Mouse (Mus musculus) hindbrain, embryonic 13.5 days (tissue): Measurements from ENCODE around the gene Slc44a2. TPM values are rescaled to one million over a fixed set of nuclear protein-coding genes. Genes with fewer than 3 reads are reported as not detected.
"Not testable (repeated sequence)": the region's sequence is repeated elsewhere in the genome, so short reads cannot be mapped to it uniquely, and the experiment has no call there.

ENCODE experiments used
- ATAC-seq: fragments of 200-750 bp; cut with Nextera tagmentation; 2 replicates; pipeline ENCODE4 v1.8.0; 2017; ENCODE audit warnings: moderate TSS enrichment; ENCODE audit not compliant: low FRiP score
- H3K27ac ChIP-seq: fragments of 300-500 bp; sonication (generic); 2 replicates; pipeline ENCODE4 v1.5.1; 2015; ENCODE audit warnings: inconsistent platforms, mild to moderate bottlenecking, moderate library complexity
- H3K27me3 ChIP-seq: fragments of 300-500 bp; sonication (generic); 2 replicates; pipeline ENCODE4 v1.6.1; 2015; ENCODE audit warnings: mild to moderate bottlenecking, inconsistent platforms
- H3K36me3 ChIP-seq: fragments of 300-500 bp; sonication (generic); 2 replicates; pipeline ENCODE4 v1.6.1; 2015; ENCODE audit warnings: mild to moderate bottlenecking, inconsistent platforms
- H3K4me1 ChIP-seq: fragments of 300-500 bp; sonication (generic); replicated peaks from 2 replicates; pipeline ENCODE4 v1.6.1; 2015; ENCODE audit warnings: inconsistent platforms
- H3K4me2 ChIP-seq: fragments of 300-500 bp; sonication (generic); 2 replicates; pipeline ENCODE4 v1.6.1; 2015; ENCODE audit warnings: inconsistent platforms, mild to moderate bottlenecking, moderate library complexity
- H3K4me3 ChIP-seq: fragments of 300-500 bp; sonication (generic); 2 replicates; pipeline ENCODE4 v1.5.1; 2015; ENCODE audit warnings: mild to moderate bottlenecking, inconsistent platforms
- H3K9ac ChIP-seq: fragments of 300-500 bp; sonication (generic); 2 replicates; pipeline ENCODE4 v1.6.1; 2015; ENCODE audit warnings: mild to moderate bottlenecking, inconsistent platforms
- H3K9me3 ChIP-seq: fragments of 300-500 bp; sonication (generic); 2 replicates; pipeline ENCODE4 v1.6.1; 2016; ENCODE audit warnings: inconsistent platforms
- WGBS: fragments of 180-500 bp; shearing (Covaris S2); methylation state at CpG from one replicate; pipeline ENCODE4 v1.1.7; 2015; 5-methylcytosine and 5-hydroxymethylcytosine counted together
- polyA plus RNA-seq: library from polyadenylated mRNA; unstranded; fragments of >200 nt; fragmentation: Nextera tagmentation; extraction: Ambion mirVana; gene quantifications from 2 replicates; pipeline ENCODE4 v1.2.1, GENCODE M21; 2015

Gene Slc44a2
- polyA plus RNA-seq, 1 experiment from 2014 or later: 68.1 TPM

- peak within 1 kb of the TSS; percentile 77 for H3K4me2 ChIP-seq
- H3K27me3 ChIP-seq: no peaks in the 10 kb centered on the region
- H3K4me1 ChIP-seq: peaks cover 44% of the 10 kb centered on the region
- WGBS: 1% methylated on average over 59 of the region's 59 CpGs
- peak; percentile 81 for ATAC-seq
- no peaks in the 10 kb centered on the region for H3K9me3 ChIP-seq
- H3K36me3 ChIP-seq: peaks cover 25% of the 10 kb centered on the region
- peak within 1 kb of the TSS; percentile 90 for H3K27ac ChIP-seq
- peak within 1 kb of the TSS; percentile 79 for H3K9ac ChIP-seq
- H3K4me3 ChIP-seq: peak within 1 kb of the TSS; percentile 68
Measured at GRCm38 (mm10) chr9:21287571-21288402, 32.7 kb upstream of the Slc44a2 start, which contains the start of gene Kri1. Gene Kri1 (minus strand): TSS chr9:21287969.

DNA sequence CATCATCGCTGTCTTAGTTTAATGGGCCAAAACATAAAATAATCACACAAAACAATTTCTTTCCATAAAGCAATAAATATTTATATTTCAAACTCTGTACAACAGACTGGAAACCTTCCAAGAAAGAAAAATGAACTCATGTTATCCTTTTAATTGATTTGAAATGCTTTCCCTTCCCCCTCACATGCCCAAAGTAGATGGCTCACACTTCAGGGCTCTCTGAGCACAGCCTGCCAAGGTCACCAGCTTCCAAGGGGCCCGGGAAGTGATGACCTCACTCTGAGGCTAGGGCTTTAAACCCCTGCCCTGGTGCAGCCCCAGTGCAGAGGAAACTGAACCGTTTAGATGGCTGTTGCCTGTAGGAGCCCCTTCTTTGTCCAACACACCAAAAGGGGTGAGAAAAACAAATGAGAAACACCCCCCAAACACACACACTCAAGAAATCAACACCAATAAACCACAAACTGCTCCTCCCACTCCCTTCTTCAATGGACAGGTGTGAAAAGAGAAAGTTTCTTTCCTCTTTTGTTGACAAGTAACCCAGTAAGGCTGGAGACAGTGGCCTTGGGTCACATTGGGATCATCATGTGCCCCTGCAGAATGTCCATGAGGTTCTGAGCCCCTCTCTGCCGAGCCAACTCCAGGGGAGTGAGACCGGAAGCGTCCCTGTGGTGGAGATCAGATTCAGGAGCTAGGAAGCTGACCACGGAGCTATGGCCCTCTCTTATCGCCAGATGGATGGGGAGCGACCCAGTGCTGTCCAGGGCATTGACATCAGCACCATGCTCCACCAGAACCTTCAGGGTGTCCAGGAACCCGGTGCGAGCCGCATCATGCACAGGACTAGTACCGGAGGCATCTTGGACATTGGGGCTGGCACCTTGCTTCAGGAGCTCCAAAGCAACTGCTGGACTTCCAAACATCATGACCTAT is 31.8 kb upstream of the Slc44a2 start:
- peak overlapping the region; percentile 77 for H3K4me2 ChIP-seq
- H3K27me3 ChIP-seq: no peaks in the 10 kb centered on the region
- peak overlapping the region; percentile 90 for H3K27ac ChIP-seq
- H3K4me3 ChIP-seq: peak overlapping the region; percentile 68
- H3K9ac ChIP-seq: peak overlapping the region; percentile 79; the same call in 1 of the 2 replicates
- 81% methylated on average over 13 of the region's 13 CpGs for WGBS
- H3K36me3 ChIP-seq: peaks cover 21% of the 10 kb centered on the region
- peaks cover 44% of the 10 kb centered on the region for H3K4me1 ChIP-seq
- H3K9me3 ChIP-seq: no peaks in the 10 kb centered on the region
- ATAC-seq: no peak

GRCm38 (mm10) chr9:21289337-21289671 is 31.2 kb upstream of the Slc44a2 start:
- no peak for ATAC-seq
- Histone ChIP-seq H3K4me3 (peak overlapping the region; percentile 68), H3K27ac (0 out of 2 replicates have a peak overlapping the region, but pooled peaks have one; percentile 90), H3K36me3 (peaks cover 15% of the 10 kb centered on the region), H3K4me1 (peaks cover 44% of the 10 kb centered on the region), H3K9ac (no peak overlapping the region), H3K4me2 (peak overlapping the region; percentile 77), H3K9me3 (no peaks in the 10 kb centered on the region), H3K27me3 (no peaks in the 10 kb centered on the region)
- WGBS: 90% methylated on average over 2 of the region's 2 CpGs

GRCm38 (mm10) chr9:21290589-21290988 is 29.9 kb upstream of the Slc44a2 start:
- peak overlapping the region; percentile 88 for H3K27ac ChIP-seq
- peak overlapping the region; percentile 68 for H3K4me3 ChIP-seq
- H3K4me2 ChIP-seq: peak overlapping the region; percentile 77
- H3K27me3 ChIP-seq: no peaks in the 10 kb centered on the region
- ATAC-seq: no peak
- 0 out of 2 replicates have a peak, but pooled peaks cover 3% of the 10 kb centered on the region for H3K36me3 ChIP-seq
- under 1% methylated on average over 20 of the region's 20 CpGs for WGBS
- peak overlapping the region; percentile 86 for H3K9ac ChIP-seq
- no peaks in the 10 kb centered on the region for H3K9me3 ChIP-seq
- H3K4me1 ChIP-seq: peaks cover 38% of the 10 kb centered on the region

GRCm38 (mm10) chr9:21291022-21291787 is 29.3 kb upstream of the Slc44a2 start, which contains the start of gene Cdkn2d:
Gene Cdkn2d (minus strand): TSS chr9:21291407.
- Histone ChIP-seq H3K36me3 (no peaks in the 10 kb centered on the region), H3K27me3 (no peaks in the 10 kb centered on the region), H3K4me3 (peak within 1 kb of the TSS; percentile 68), H3K27ac (peak within 1 kb of the TSS; percentile 88), H3K4me2 (peak within 1 kb of the TSS; percentile 77), H3K9me3 (no peaks in the 10 kb centered on the region), H3K4me1 (peaks cover 38% of the 10 kb centered on the region), H3K9ac (peak within 1 kb of the TSS; percentile 86)
- under 1% methylated on average over 51 of the region's 51 CpGs for WGBS
- ATAC-seq: peak; percentile 95

DNA sequence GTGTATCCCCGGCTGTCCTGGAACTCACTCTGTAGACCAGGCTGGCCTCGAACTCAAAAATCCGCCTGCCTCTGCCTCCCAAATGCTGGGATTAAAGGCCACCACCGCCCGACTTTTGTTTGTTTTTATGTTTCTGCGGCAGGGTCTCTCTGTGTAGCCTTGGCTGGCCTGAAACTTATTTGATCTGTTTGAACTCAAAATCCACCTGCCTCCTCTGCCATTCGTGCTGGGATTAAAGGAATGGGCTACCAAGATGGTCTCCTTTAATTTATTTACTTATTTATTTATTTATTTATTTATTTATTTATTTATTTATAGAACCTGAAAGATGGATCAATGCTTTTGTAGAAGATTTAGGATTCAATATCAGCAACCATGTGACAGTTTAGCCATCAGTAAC is 28.6 kb upstream of the Slc44a2 start:
- not testable (repeated sequence) for H3K9me3 ChIP-seq, ATAC-seq, H3K27me3 ChIP-seq, H3K9ac ChIP-seq, H3K36me3 ChIP-seq
- WGBS: 19% methylated on average over 7 of the region's 7 CpGs
- H3K4me2 ChIP-seq: peak overlapping the region; percentile 77
- peaks cover 31% of the 10 kb centered on the region for H3K4me1 ChIP-seq
- peak overlapping the region; percentile 60; the same call in 1 of the 2 replicates for H3K27ac ChIP-seq
- H3K4me3 ChIP-seq: peak overlapping the region; percentile 68

DNA sequence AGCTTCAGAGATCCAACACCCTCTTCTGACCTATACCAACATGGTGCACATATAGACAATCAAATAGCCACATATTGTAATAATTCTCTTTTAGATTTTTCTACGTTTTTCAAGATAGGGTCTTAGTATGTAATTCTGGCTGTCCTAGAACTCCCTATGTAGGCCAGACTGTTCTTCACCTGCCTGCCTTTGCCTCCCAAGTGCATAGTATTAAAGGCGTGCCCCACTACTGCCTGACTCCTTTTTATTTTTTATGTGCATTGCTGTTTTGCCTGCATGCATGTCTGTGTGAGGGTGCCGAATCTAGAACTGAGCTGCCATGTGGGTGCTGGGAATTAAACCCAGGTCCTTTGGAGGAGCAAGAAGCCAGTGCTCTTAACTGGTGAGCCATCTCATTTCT is 28.2 kb upstream of the Slc44a2 start:
- 93% methylated on average over 3 of the region's 3 CpGs for WGBS

DNA sequence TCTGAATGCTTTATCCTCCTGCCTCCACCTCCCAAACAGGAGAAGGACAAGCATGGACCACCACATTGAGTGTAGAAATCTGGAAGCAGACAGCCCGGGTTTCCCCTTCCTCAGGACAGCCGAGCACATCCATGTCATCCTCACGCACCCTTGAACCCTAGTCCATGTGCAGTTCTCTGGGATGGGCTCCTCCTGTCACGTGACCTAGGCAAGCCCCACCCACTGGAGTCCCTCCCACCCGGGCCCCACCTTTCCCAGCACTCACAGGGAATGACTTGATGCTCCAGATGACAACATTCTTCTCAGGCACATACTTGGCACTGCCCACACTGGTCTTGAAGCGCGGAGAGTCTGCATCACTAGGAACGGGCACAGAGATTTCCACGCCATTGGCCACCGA is 21.5 kb upstream of the Slc44a2 start:
- 87% methylated on average over 10 of the region's 10 CpGs for WGBS
- H3K36me3 ChIP-seq: no peaks in the 10 kb centered on the region
- no peak overlapping the region for H3K4me3 ChIP-seq
- no peaks in the 10 kb centered on the region for H3K4me1 ChIP-seq
- H3K9me3 ChIP-seq: no peaks in the 10 kb centered on the region
- no peak overlapping the region for H3K9ac ChIP-seq
- ATAC-seq: no peak
- H3K4me2 ChIP-seq: no peak overlapping the region
- no peak overlapping the region for H3K27ac ChIP-seq
- no peaks in the 10 kb centered on the region for H3K27me3 ChIP-seq

More for the DNA sequence above, 28.2 kb upstream of the Slc44a2 start:
- no peak overlapping the region for H3K4me3 ChIP-seq
- H3K36me3 ChIP-seq: no peaks in the 10 kb centered on the region
- no peaks in the 10 kb centered on the region for H3K27me3 ChIP-seq
- H3K4me1 ChIP-seq: peaks cover 27% of the 10 kb centered on the region
- no peak overlapping the region for H3K9ac ChIP-seq
- H3K4me2 ChIP-seq: no peak overlapping the region
- ATAC-seq: no peak
- H3K9me3 ChIP-seq: no peaks in the 10 kb centered on the region
- H3K27ac ChIP-seq: no peak overlapping the region

GRCm38 (mm10) chr9:21305065-21305464 is 15.4 kb upstream of the Slc44a2 start:
- H3K4me1 ChIP-seq: no peaks in the 10 kb centered on the region
- ATAC-seq: no peak
- no peaks in the 10 kb centered on the region for H3K36me3 ChIP-seq
- WGBS: 90% methylated on average over 7 of the region's 7 CpGs
- no peaks in the 10 kb centered on the region for H3K9me3 ChIP-seq
- no peak overlapping the region for H3K27ac ChIP-seq
- H3K27me3 ChIP-seq: no peaks in the 10 kb centered on the region; the same call in 1 of the 2 replicates
- no peak overlapping the region for H3K4me3 ChIP-seq
- no peak overlapping the region for H3K9ac ChIP-seq
- no peak overlapping the region for H3K4me2 ChIP-seq

DNA sequence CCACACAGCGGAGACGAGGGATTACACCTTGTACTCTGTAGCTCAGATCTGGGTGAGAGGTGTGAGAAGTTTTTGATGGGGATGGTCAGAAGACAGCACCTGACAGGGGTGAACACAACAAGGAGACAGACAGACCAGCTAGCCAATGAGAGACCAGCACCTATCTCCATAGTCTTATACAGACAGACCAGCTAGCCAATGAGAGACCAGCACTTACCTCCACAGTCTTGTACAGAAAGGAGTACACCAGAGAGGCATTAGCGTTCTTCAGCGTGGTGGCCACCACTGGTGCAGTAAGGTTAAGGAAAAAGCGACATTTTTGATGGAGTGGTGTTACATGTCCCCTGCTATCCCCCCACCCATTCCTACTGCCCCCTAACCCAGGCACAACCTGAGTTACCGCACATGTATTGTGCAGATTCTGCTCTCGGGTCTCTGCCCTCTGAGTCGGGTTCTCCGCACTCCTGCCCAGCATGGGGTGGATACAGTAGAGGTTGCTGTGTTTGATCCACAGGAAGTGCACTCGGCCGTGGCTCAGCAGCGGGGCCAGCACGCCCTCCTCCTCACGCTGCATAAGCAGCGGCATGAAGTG is 11.3 kb upstream of the Slc44a2 start:
- H3K9ac ChIP-seq: no peak overlapping the region
- peaks cover 18% of the 10 kb centered on the region for H3K27me3 ChIP-seq
- H3K9me3 ChIP-seq: no peaks in the 10 kb centered on the region
- ATAC-seq: 0 out of 2 replicates have a peak, but pooled peaks have one; percentile 21
- H3K27ac ChIP-seq: no peak overlapping the region
- no peak overlapping the region for H3K4me3 ChIP-seq
- no peaks in the 10 kb centered on the region for H3K36me3 ChIP-seq
- H3K4me2 ChIP-seq: no peak overlapping the region
- 71% methylated on average over 15 of the region's 15 CpGs for WGBS
- no peaks in the 10 kb centered on the region for H3K4me1 ChIP-seq

GRCm38 (mm10) chr9:21311695-21312094 is 8.8 kb upstream of the Slc44a2 start:
- Histone ChIP-seq H3K27ac (no peak overlapping the region), H3K4me1 (no peaks in the 10 kb centered on the region), H3K9me3 (no peaks in the 10 kb centered on the region), H3K27me3 (peaks cover 18% of the 10 kb centered on the region), H3K4me2 (peak overlapping the region; percentile 39), H3K4me3 (peak overlapping the region; percentile 25), H3K9ac (peak overlapping the region; percentile 29; the same call in 1 of the 2 replicates), H3K36me3 (no peaks in the 10 kb centered on the region)
- 24% methylated on average over 7 of the region's 7 CpGs for WGBS
- no peak for ATAC-seq
